Mouse (Mus musculus) gastrocnemius, postnatal 36 days (tissue): ENCODE measurements around the gene Fubp1. TPM values are rescaled to one million over a fixed set of nuclear protein-coding genes. Genes with fewer than 3 reads are reported as not detected.
"Not testable (repeated sequence)": the region's sequence is repeated elsewhere in the genome, so short reads cannot be mapped to it uniquely, and the experiment has no call there.

ENCODE experiments used
- DNase-seq, 2 experiments: peaks; one replicate each; pipeline ENCODE4 v3.0.0; 2022
- intact Hi-C: fragments of 180-260 bp; cut with DNase I; formaldehyde crosslinking; loops from one replicate; pipeline ENCODE4 v1.15.1; 2025
- total RNA-seq, 2 experiments: library from RNA; stranded (reverse); gene quantifications; 2 replicates each; pipeline ENCODE4 v1.2.3; 2021

Fubp1 gene
- total RNA-seq, 2 experiments from 2014 or later, result 21.5 to 30.1 TPM

DNA sequence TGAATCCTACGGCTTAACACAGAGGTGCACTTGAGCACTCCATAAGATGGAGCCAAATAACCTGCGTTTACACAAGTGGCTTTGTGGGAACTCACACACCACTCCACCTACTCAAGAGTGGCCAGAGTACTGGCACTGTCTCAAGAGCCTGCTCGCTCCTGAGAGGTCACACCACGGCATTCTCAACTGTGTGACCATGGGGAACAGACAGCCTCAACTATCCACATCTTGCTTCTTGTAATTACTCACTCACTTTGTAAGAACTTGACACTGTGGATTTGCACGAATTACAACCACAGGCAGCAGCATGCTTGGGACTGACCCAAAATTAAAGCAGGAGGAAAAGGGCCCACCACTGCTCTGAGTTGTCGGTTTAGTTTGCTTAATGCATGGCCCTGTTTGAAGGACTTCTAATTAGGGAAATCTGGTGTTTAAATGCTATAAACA is 18.4 kb upstream of the Fubp1 start:
- DNase-seq, result no peak
- intact Hi-C loops, result loop anchor here (5.0 kb wide), 1 partner anchor 80 kb away; no protein-coding TSS in a partner anchor

DNA sequence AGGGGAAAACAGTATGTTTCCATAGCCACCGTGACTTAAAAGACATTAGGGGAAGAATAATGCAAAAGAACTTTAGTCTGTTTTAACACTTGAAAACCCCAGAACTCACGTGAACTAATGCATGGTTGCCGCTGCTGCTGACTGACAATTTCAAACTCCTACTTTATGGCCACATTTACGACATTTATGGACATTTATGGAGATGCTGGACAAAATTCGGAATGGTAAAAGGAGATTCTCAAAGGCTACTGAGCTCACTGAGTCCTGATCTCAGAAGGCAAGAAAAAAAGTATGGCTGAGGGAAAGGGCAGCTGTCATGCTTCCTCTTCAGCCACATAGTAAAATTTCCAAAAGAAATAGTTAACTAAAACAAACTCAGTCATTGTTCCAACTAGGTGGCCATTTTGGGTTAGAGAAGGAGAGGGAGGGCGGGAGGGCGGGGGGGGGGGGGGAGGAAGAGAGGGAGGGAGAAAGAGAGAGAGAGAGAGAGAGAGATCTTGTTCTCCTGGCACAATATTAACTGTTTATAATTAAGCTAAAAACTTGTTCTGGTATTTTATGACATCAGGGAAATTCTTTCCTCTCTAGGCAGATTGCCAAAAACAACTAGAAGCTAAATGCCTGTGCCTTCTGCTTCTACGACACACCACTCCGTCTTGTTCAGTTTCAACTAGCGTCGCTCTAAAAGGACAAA is 17.8 kb upstream of the Fubp1 start:
- intact Hi-C loops, result loop anchor here (5.0 kb wide), 1 partner anchor 80 kb away; no protein-coding TSS in a partner anchor
- DNase-seq, result no peak

DNA sequence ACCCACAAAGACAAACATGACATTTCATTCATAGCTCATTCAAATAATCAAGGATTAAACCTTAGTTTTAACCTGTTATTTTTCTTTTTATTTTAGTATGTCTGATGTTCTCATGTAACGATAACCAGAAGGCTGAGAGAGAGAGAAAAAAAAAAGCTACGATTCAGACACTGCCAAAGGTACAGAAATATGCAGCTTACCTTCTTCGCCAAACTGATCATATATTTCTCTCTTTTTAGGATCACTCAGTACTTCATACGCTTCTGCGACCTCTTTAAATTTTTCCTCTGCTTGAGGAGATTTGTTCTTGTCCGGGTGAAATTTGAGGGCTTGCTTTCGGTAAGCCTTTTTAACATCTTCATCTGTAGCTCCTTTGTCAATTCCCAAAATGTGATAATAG is 17.0 kb upstream of the Fubp1 start:
- DNase-seq, result no peak
- intact Hi-C loops, result loop anchor here (5.0 kb wide), 1 partner anchor 81 kb away; no protein-coding TSS in a partner anchor

DNA sequence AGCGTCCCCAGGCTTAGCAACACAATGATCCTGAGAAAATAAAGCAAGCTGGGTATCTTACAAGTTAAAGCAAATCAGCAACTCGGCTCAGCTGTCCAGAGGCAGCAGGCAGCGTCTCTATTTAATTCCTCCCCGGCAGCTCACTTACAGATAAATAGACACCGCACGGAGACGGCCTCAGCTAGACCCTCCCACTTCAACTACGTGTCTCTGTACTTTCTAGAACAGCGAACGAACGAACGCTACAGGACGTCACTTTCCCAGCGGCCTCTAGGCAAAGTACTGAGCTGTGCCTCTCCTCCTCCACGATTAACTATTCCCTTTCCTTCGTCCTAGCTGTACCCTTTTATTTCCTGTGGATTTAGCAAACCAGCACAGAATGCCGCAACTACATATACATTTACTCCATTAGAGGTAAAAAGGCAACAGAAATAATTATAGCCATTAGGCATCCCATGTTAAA is 16.6 kb upstream of the Fubp1 start:
- intact Hi-C loops, result loop anchor here (5.0 kb wide), 1 partner anchor 81 kb away; no protein-coding TSS in a partner anchor
- peak; percentile 71 to 79 for DNase-seq

DNA sequence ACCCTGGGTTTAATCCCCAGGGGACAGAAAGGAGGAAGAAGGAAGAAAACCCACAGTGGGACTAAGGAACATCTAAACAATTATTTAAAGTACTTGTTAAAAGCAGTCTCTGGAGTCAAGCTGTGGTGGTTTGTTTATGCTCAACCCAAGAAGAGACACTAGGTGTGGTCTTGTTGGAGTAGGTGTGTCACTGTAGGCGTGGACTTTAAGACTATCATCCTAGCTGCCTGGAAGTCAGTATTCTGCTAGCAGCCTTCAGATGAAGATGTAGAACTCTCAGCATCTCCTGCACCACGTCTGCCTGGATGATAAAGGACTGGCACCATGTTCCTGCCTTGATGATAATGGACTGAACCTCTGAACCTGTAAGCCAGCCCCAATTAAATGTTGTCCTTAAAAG is 13.0 kb upstream of the Fubp1 start:
- DNase-seq, intact Hi-C loops: not testable (repeated sequence)

DNA sequence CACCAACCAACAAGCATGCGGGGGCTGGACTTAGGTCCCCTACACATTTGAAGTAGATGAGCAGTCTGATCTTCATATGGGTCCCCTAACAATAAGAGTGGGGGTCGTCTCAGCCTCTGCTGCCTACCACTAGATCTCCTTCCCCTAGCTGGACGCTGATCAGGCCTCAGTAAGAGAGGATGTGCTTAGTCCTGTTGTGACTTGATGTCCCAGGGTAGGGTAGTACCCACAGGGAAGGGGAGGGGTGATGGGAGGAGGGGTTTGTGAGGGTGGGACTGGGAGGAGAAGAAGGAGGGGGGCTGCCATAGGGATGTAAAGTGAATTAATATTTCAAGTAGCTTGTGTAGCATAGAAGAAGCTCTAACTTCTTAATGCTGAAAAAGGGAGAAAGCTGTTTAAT is 11.1 kb upstream of the Fubp1 start:
- DNase-seq, result no peak
- intact Hi-C loops, result no loop called here

DNA sequence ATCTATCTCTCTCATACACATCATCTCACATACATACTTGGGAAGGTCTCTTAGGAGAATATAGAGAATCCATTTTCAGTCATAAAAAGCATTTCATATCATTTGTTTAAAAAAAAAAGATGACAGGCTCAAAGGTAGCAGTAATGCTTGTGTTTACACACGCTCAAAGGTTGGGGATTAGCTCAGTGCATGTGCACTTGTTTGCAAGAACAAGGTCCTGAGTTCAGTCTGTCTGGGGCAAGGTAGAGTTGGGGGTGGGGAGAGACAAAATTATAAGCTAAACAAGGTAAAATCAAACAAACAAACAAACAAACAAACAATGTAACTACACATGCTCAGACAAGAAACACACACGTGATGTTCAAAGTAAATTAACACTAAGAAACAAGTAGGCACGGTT is 9.0 kb upstream of the Fubp1 start:
- no peak for DNase-seq
- intact Hi-C loops, result no loop called here

DNA sequence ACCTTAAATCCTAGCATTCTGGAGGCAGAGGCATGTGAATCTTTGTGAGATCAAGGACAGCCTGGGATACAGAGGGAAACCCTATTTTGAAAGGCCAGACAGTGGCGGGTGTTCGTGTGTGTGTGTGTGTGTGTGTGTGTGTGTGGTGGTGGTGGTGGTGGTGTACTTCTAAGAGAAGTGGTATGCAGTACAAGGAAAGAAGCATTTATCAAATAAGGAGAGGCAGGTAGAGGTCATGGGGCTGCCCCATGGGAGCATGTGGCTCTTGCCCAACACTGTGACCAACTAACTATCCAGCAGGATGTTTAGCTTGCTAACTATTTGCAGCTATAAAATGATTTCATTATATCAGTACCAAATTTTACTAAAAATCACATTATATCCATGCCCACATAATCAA is 8.6 kb upstream of the Fubp1 start:
- no peak for DNase-seq
- intact Hi-C loops, result no loop called here

DNA sequence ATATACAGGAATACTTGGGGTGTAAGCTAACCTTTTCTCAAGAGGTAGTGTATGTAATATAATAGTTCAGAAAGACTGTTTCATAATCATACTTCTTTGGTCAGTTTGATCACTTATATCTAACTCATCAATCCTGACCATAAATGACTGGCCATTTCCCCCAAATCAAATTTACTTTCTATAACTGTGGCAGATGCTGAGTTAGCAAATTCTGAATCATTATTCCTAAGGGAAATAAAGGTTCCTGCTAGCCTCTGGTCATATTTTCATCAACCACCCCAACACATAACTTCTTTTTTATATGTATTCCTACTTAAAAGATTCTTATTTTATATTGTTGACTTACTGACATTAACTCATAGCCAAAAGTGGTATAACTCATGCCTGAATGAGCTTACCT is 7.3 kb upstream of the Fubp1 start:
- intact Hi-C loops, result no loop called here
- DNase-seq, result no peak

DNA sequence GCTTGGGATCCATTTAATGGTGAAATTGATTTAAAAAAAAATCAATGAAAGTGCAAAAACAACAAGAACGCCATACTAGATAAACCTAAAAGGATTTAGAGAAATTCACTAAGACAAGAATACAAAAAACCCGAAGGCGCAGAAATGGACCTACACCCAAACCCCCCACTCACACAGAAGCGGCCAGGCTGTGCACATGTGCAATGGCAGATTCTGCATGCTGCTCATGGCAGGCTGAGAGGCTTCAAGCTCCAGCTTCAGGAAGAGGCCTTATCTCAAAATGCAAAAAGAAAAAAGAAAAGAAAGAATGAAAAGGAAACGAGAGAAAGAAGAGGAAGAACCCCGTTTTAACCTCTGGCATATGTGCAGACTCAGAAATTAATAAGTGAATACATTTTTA is 6.8 kb upstream of the Fubp1 start:
- DNase-seq, result no peak
- intact Hi-C loops, result no loop called here

DNA sequence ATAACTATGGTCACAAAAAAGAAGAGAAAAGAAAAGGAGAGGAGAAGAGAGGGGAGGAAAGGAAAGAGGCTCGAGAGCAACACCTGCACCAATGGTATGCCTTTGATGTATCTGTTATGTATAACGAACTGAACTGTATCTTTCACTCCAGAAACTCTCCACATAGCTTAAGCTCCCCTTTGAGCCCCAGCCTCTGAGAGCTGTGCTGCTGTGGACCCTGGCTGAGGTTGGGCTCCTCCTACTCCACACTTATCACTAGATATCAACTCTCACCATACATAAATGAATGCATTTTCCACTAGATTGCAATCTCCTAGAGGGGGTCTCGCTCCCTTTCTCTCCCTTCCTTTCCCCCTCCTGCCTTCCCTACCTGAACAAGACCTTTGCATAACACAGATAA is 6.2 kb upstream of the Fubp1 start:
- DNase-seq, result no peak
- intact Hi-C loops, result no loop called here

DNA sequence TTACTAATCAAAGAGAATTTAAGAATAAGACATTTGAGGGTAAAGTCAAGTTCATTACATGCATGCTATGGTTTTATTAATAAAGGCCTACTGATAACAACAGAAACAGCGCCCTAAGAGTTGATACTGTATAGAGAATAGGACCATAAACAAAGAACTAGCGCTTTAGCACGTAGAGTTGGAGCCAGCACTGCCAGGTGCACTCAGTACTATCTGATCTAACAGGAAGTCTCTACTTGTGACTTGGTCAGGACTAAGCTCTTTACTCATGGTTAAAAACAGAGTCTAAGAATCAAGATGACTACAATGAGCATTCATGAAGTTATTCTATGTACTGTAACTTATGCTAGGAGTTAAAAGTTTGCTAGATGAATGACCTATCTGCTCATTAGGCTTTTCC is 5.6 kb upstream of the Fubp1 start:
- DNase-seq, result no peak
- intact Hi-C loops, result no loop called here

DNA sequence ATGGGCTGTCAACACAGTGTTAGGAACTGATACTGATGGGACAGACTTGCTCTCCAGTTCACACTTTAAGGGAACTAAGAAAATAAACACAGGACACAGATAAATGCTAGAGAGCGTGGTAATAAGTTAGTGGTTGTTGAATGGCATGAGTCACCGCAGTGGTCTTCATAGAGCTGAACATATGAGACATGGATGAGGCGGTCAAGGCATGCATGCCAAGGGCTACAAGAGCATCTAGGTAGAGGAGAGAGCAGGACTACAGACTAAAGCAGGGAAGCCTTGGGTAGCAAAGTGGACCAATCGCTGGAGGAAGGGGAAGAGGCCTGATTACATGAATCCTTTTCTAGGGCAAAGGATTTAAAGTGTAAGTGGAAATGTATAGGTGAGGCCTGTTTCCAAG is 3.1 kb upstream of the Fubp1 start:
- intact Hi-C loops, result loop anchor here (1.0 kb wide), 1 partner anchor 11 kb away; no protein-coding TSS in a partner anchor
- DNase-seq, result no peak

DNA sequence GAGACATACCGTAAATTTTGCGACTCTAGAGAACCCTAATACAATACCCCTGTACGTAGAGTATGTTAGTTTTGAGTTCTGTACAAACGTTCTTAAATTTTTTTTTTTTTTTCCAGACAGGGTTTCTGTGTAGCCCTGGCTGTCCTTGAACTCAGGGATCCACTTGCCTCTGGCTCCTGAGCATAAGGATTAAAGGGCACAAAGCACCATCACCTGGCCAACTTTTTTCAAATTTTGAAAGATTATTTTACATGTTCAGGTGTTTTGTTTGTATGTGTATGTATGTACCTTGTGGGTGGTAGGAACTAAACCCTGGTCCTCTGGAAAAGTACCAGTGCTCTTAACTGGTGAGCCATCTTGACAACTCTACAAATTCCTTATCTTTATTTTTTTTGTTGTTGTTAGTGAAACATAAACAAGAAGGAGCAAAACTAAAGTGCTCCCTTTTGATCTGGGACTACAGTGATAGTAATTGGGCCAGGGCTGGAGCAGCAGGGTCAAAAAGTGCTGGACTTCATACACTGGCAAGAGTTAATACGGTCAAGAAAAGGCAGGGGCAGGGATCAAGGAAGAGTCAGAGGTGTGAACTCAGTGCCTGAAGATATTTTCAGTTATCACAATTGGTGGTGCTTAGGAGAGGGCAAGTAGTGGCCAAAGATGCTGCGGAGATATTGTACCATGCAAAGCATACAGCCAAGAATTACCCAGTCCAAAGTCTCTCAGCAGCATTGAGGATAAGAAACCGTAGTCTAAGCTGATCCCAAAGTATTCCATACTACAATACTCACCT is 1.9 kb upstream of the Fubp1 start:
- intact Hi-C loops, result no loop called here
- no peak for DNase-seq

DNA sequence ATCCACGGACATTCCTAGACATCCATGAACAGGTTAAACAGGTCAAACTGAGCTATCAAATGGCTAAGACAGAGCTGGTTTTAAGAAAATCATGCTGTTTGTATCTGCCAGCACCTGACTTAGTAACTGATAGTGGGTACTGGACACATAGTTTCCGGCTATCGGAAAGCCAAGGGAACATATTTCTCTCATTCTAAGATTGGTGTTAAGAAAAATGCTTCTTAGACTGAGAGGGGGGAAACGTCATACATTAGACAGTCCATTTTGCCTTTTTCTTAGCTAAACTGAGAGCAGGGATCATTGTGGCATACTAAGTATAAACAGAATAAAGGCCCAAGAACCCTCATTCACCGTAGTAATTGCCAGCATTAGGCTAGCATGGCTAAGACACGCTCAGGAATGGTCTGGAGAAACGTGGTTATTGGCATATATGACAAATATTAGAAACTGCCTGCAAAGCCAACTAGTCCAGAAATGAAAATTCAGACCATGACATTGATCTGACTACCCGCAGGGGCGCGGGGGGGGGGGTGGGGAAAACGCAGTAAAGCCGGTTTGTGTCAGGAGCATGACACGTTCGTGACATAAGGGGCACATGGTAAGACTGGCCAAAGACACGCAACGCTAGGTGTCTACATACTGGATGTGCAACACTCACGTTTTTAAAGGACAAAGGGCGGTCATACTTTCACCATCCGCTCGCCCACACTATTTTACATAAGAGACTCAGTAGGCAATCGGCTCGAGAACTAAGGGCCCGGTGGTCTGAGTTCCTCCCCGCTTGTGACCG is 850 bp upstream of the Fubp1 start:
- no peak for DNase-seq
- intact Hi-C loops, result no loop called here

DNA sequence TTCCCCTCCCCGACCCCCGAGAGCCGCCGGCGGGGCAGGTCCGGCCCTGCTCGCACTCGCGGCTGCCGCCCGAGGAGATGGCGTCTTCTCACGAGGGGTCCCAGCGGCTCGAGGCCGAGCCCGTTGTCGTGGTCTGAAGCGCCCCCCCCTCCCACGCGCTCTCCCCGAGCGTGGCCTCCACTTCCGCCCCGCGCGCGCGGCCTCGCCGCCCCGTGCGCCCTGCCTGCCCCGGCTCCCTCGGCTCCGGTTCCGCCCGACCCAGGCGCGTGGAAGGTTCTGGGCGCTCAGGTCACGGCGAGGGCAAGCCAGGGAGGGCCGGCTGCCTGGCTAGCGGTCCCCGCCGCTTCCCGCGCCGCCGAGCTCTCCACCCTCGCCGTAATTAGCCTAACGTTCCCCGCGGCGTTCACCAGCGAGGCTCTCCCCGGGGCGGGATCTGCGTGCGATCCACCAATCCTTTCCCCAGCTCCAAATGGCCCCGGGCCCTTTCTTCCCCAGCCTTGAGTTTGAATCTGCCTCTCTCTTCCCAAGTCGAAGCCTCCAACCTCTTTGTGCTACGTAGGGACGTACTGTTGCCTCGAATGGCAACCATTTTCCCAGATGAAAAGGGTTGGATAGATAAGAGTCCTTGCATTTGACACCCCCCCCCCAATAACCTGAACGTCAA is 638 bp downstream of the Fubp1 start:
- intact Hi-C loops, result loop anchor here (2.0 kb wide), 1 partner anchor 100 kb away; no protein-coding TSS in a partner anchor

DNA sequence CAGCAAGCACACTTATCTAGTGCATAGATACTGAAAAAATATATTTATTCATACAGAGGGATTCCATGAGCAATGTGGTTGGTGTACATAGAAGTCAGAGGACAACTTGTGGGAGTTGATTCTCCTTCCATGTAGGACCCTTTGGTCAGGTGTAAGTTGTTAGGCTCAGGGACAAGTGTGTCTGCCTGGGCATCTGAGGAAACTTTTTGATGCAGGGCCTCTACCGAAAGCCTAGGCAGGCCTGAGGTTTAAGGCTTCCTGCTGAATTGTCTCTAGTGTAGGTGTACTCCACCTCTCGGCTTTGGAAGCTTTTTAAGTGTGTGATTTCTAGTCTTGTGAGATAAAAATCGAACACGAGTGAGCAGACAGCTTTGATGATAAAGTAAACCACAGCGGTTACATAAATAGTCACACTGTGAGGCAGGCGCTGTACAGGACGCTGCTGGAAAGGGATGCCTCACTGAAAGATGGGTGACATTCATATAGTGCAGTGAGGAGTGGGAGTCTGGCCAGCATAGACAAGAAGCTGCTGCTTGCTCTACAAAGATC is 1.6 kb downstream of the Fubp1 start:
- no peak for DNase-seq
- intact Hi-C loops, result loop anchor here (2.0 kb wide), 1 partner anchor 101 kb away; no protein-coding TSS in a partner anchor

More for the DNA sequence above, 638 bp downstream of the Fubp1 start:
- peak; percentile 36 to 62 for DNase-seq

DNA sequence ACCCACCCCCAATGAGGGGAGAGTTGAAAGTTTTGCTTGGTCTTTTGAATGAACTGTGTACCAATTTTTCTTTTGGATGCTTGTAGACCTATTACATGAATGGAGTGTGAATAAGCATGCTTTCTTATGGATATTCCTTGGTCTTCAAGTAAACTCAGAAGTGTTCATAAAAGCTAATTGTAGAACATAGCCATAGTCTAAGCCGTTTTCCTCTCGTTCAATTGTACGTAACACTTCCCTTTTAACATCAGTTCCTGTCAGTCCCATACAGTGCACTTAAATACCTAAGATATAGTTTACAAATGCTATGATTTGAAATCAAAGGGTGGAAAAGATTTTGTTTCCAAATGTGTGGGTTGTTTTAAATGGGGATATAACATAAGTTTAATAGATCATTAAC is 3.2 kb downstream of the Fubp1 start:
- intact Hi-C loops, result no loop called here
- DNase-seq, result no peak

DNA sequence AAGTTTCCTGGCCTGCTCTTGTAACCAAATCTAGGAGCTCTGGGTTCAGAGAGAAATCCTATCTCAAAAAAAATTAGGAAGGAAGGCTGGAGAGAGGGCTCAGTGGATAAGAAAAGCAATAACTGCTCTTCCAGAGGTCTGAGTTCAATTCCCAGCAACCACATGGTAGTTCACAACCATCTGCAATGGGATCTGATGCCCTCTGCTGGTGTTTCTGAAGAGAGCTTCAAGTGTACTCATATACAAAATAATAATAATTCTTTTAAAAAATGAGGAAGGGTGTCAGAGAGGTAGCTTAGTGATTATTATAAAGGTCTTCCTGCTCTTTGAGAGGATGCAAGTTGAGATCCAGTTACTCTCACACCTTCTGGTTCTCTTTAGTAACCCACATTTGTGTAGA is 14.7 kb downstream of the Fubp1 start:
- intact Hi-C loops, result no loop called here
- DNase-seq, result no peak

DNA sequence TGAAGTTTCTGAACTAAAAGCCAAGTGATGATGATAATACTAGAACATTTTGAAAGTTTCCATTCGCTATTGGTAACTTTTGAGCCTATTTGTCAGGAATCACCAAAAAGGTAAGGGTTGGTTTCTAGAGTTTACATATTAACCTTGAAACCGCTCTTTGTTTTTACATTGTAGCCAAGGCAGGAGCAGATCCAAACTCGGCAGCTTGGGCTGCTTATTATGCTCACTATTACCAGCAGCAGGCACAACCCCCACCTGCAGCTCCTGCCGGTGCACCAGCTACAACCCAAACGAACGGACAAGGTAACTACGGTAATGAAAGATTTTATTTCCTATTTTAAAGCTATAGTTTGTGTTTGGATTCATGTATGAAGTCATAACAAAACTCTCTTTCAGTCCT is 15.7 kb downstream of the Fubp1 start:
- intact Hi-C loops, result no loop called here
- no peak for DNase-seq
